Mouse (Mus musculus): ENCODE results near the gene Usp2. TPM values are rescaled to one million over a fixed set of nuclear protein-coding genes. Genes with fewer than 3 reads are reported as not detected.
A peak's percentile ranks its signal among the peaks of the same experiment; 100 is the strongest.

Usp2 gene
- polyA plus RNA-seq, 1 experiment, result 6.6 TPM

- Histone ChIP-seq H3K4me1 (ENCODE audit: control insufficient read depth, insufficient read depth, low read length) (peaks cover 7% of the 10 kb centered on the region), H3K27ac (ENCODE audit: insufficient read depth, low read length) (no peak overlapping the region), H3K4me3 (ENCODE audit: insufficient read depth, low read length) (no peak overlapping the region)
- TF ChIP-seq POLR2A (IDR thresholded peaks at IDR 0.05; ENCODE audit: low read depth, low read length), result no peak
- no peak for TF ChIP-seq CTCF (IDR thresholded peaks at IDR 0.05; ENCODE audit: borderline replicate concordance, insufficient read depth, low read length)
These were observed 13.4 kb downstream of the Usp2 start for GRCm38 (mm10) chr9:44079997-44080780.

- Histone ChIP-seq H3K27ac (ENCODE audit: insufficient read depth, low read length) (no peak overlapping the region), H3K4me3 (ENCODE audit: insufficient read depth, low read length) (no peak overlapping the region), H3K4me1 (ENCODE audit: control insufficient read depth, insufficient read depth, low read length) (peaks cover 7% of the 10 kb centered on the region)
- TF ChIP-seq POLR2A (IDR thresholded peaks at IDR 0.05; ENCODE audit: low read depth, low read length) (no peak), CTCF (IDR thresholded peaks at IDR 0.05; ENCODE audit: borderline replicate concordance, insufficient read depth, low read length) (no peak)
These were observed 14.1 kb downstream of the Usp2 start for GRCm38 (mm10) chr9:44080953-44081352.

- Histone ChIP-seq H3K27ac (ENCODE audit: insufficient read depth, low read length) (no peak overlapping the region), H3K4me1 (ENCODE audit: control insufficient read depth, insufficient read depth, low read length) (peaks cover 7% of the 10 kb centered on the region), H3K4me3 (ENCODE audit: insufficient read depth, low read length) (no peak overlapping the region)
- TF ChIP-seq CTCF (IDR thresholded peaks at IDR 0.05; ENCODE audit: borderline replicate concordance, insufficient read depth, low read length) (no peak), POLR2A (IDR thresholded peaks at IDR 0.05; ENCODE audit: low read depth, low read length) (no peak)
These were observed 14.8 kb downstream of the Usp2 start for GRCm38 (mm10) chr9:44081581-44081980.

GRCm38 (mm10) chr9:44082266-44082665 is 15.4 kb downstream of the Usp2 start:
- TF ChIP-seq POLR2A (IDR thresholded peaks at IDR 0.05; ENCODE audit: low read depth, low read length), result no peak
- TF ChIP-seq CTCF (IDR thresholded peaks at IDR 0.05; ENCODE audit: borderline replicate concordance, insufficient read depth, low read length), result no peak
- Histone ChIP-seq H3K27ac (ENCODE audit: insufficient read depth, low read length) (no peak overlapping the region), H3K4me3 (ENCODE audit: insufficient read depth, low read length) (no peak overlapping the region), H3K4me1 (ENCODE audit: control insufficient read depth, insufficient read depth, low read length) (peaks cover 7% of the 10 kb centered on the region)

GRCm38 (mm10) chr9:44083392-44084121 is 16.7 kb downstream of the Usp2 start:
- no peak for TF ChIP-seq CTCF (IDR thresholded peaks at IDR 0.05; ENCODE audit: borderline replicate concordance, insufficient read depth, low read length)
- TF ChIP-seq POLR2A (IDR thresholded peaks at IDR 0.05; ENCODE audit: low read depth, low read length), result no peak
- no peak overlapping the region for H3K27ac ChIP-seq (ENCODE audit: insufficient read depth, low read length)
- H3K4me3 ChIP-seq (ENCODE audit: insufficient read depth, low read length), result no peak overlapping the region
- peaks cover 10% of the 10 kb centered on the region for H3K4me1 ChIP-seq (ENCODE audit: control insufficient read depth, insufficient read depth, low read length)

- TF ChIP-seq POLR2A (IDR thresholded peaks at IDR 0.05; ENCODE audit: low read depth, low read length), result no peak
- no peak for TF ChIP-seq CTCF (IDR thresholded peaks at IDR 0.05; ENCODE audit: borderline replicate concordance, insufficient read depth, low read length)
- H3K27ac ChIP-seq (ENCODE audit: insufficient read depth, low read length), result no peak overlapping the region
- H3K4me3 ChIP-seq (ENCODE audit: insufficient read depth, low read length), result peak overlapping the region; percentile 15
- peaks cover 10% of the 10 kb centered on the region for H3K4me1 ChIP-seq (ENCODE audit: control insufficient read depth, insufficient read depth, low read length)
These were observed 17.4 kb downstream of the Usp2 start for GRCm38 (mm10) chr9:44084236-44084635.

- TF ChIP-seq POLR2A (IDR thresholded peaks at IDR 0.05; ENCODE audit: low read depth, low read length), result peak; percentile 85
- no peak for TF ChIP-seq CTCF (IDR thresholded peaks at IDR 0.05; ENCODE audit: borderline replicate concordance, insufficient read depth, low read length)
- Histone ChIP-seq H3K4me3 (ENCODE audit: insufficient read depth, low read length) (peak overlapping the region; percentile 46), H3K27ac (ENCODE audit: insufficient read depth, low read length) (no peak overlapping the region), H3K4me1 (ENCODE audit: control insufficient read depth, insufficient read depth, low read length) (peaks cover 8% of the 10 kb centered on the region)
These were observed 17.9 kb downstream of the Usp2 start for GRCm38 (mm10) chr9:44084659-44085229.

GRCm38 (mm10) chr9:44085276-44085675 is 18.5 kb downstream of the Usp2 start:
- H3K4me1 ChIP-seq (ENCODE audit: control insufficient read depth, insufficient read depth, low read length), result peaks cover 8% of the 10 kb centered on the region
- H3K27ac ChIP-seq (ENCODE audit: insufficient read depth, low read length), result no peak overlapping the region
- peak overlapping the region; percentile 46 for H3K4me3 ChIP-seq (ENCODE audit: insufficient read depth, low read length)
- TF ChIP-seq POLR2A (IDR thresholded peaks at IDR 0.05; ENCODE audit: low read depth, low read length), result no peak
- TF ChIP-seq CTCF (IDR thresholded peaks at IDR 0.05; ENCODE audit: borderline replicate concordance, insufficient read depth, low read length), result no peak

GRCm38 (mm10) chr9:44085741-44086665 is 19.2 kb downstream of the Usp2 start:
- Histone ChIP-seq H3K4me1 (ENCODE audit: control insufficient read depth, insufficient read depth, low read length) (peaks cover 8% of the 10 kb centered on the region), H3K27ac (ENCODE audit: insufficient read depth, low read length) (no peak overlapping the region), H3K4me3 (ENCODE audit: insufficient read depth, low read length) (no peak overlapping the region)
- TF ChIP-seq CTCF (IDR thresholded peaks at IDR 0.05; ENCODE audit: borderline replicate concordance, insufficient read depth, low read length) (no peak), POLR2A (IDR thresholded peaks at IDR 0.05; ENCODE audit: low read depth, low read length) (no peak)
